Mouse (Mus musculus) WW6 (cell line): ENCODE measurements around the gene Wdfy4.

Experiments used
- DNase-seq: peaks from one replicate; pipeline ENCODE4 v3.0.0-alpha.2; 2013; ENCODE audit warnings: low read depth, low spot score

Gene Wdfy4

DNA sequence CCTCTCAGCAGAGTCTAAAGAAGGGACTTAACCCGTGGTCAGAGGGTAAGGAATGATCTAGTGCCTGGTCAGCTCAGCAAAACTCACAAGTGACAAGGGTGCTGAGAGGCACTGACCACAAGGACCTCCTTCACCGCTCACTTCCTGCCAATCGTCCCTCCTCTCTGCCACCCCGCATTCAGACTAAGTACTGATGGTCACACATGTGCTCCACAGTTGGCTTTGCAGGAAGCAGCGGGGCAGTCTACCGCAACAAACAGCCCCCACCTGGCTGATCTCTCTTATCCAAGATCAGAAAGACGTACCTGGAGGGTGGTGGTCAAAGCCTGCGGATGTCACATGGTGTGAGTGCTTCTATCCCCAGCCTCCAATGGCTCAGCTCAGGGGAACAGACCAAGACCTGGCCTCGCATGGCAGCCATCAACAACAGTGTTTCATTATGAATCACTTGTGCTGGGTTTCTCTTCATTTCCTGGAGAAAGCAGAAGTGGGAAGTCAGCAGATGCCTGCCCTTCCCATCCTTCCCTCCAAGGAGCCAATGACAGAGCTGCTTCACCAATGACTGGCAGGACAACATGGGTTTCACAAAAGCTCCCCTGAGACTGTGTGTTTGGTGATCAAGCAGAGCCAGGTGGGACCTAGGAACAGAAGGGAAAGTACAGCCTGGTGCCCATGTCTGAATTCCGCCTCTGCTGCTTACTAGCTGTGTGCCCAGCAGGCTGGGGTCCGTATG lies at the start of gene Wdfy4:
Gene Wdfy4 (minus strand): TSS at position 441 of the 733 bp plus-strand sequence.
- no peak for DNase-seq

DNA sequence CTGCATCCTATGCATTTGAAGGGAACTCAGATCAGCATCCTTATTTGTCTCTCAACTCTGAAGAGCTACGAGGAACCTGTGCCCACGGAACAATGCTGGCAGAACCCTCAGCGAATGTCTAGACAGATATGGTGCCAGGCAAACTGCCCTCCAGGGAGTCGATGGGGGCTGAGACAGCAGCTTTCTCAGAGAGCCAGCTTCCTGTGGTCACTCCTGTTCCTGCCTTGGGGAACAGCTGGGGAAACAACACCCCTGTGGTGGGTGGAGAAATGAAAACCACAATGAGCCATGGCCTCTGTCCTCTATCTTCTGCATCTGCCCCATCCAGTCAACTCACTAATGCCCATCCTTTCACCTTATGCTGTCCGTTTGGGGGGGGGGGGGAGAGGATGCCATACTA lies 46.7 kb upstream of the Wdfy4 start:
- DNase-seq, result no peak

DNA sequence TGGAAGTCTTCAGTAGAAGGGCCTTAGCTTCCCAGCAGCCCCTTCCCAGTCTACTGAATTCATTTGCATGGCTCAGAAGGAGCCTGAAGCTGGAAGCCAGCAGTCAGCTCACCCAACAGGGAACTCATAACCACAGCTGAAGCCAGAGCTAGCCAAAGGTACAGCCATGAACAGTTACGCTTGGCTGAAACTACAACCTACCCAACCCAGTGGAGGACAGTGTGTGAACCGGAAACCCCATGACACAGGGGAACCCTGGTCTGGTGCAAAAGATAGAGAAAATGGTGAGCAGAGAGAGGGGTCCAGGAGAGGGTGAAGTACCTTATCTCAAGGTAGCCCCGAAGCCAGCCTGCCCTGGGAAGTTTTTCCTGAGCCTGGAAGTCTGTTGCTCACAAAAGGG lies 46.0 kb upstream of the Wdfy4 start:
- no peak for DNase-seq

DNA sequence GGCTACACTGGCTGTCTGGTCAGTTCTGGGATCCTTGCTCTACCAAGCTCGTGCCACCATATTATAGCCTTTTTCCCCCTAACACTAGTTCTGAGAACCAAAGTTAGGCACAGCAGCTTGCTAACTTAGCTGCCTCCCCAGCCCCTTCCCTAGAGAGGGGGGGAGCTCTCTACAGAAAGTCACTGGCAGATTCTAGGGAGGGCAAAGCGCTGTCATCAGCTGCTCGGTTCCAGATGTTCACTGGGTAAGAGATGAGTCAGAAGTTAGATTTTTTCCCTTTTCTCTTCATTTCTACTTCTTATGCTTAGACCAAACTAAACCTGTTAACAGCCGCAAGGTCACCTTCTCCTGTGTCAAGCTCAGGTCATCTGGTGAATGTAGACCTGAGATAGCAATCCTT lies 45.4 kb upstream of the Wdfy4 start:
- no peak for DNase-seq

DNA sequence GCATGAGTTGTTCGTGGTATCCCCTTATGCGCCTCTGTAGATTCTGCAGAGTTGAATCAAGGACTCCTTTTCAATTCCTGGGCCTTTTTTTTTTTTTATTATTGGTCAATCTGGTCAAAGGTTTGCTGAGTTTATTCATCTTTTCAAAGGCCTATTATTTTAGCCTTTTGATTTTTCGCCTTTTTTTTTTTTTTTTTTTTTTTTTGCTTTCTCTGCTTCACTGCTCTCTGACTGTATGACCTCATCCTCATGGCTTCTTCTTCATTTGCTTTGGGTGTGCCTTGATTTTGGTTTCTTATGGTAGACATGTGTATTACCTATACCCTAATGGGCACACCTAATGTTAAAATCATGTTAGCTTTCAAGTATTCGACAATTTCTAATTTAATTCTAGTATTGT lies 39.9 kb upstream of the Wdfy4 start:
- DNase-seq, result no peak

DNA sequence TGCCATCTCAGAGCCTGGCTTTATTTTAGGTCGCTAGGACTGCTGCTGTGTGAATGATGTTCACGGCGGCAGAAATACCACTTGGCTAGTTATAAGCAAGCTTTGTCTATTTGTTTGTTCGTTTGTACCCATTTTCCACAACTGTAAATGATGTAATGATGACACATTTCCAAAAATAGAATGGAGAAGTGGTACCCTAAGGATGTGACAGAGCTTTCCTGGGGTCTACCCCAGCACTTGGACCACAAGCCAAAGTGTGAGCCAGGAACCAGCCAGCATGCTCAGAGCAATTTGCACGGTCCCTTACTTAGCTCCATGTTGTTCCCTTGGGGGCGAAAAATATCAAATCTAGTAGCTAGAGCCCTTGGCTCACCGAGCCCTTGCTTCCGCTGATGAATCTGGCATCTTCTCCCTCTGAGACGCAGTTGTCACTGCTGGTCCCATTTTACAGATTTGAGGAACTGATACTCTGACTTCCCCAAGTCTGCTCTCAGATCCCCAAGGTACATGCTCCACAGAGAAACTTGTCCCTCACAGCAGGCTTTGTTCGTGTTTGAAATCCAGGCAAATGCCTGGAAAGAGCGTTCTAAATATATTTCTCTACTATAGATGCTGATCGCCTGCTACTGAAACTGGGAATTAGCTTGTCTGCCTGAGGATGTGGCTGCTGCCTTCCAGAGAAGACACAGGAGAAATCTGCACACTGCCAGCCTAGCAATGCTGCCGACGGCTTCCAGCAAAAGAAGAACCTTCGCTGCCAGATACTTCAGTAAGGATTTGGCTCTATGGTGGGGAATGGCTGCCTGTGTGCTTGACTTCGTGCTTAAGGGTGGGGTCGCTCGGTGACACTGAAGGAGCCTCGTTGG lies 31.3 kb upstream of the Wdfy4 start:
- DNase-seq, result no peak

DNA sequence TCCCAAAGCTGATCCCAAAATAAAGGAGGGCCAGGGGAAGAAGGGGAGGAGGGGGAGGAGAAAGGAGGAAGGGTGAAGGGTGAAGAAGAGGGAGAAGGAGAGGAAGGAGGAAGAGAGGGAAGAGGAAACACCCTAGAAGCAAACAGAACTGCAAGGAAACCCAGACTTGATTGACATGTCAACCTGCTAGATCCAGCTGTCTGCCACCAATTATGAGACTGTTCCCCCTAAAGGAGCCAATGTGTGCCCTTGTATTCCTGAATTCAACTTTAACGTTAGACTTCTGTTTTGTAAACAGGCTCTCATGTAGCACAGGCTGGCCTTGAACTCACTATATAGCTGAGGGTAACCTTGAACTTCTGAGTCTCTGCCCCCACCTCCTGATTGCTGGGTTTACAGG lies 29.9 kb upstream of the Wdfy4 start:
- DNase-seq, result no peak

DNA sequence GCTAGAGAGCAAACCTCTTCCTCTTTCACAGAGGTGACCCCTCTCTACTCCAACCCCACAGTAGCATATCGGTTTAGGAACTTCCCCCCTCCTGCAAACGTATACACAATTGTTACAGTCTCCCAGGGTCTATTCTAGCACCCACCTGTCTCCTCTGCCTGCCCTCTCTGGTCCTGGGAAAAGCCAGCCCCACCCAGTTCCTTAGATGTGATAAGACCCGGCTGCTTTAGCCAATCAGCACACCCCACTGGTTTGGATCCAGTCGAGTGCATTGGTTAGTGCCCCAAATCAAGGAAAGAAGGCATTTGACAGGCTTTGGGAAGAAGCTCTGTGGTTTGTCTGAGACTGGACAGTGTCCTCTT lies 29.4 kb upstream of the Wdfy4 start:
- DNase-seq, result no peak

DNA sequence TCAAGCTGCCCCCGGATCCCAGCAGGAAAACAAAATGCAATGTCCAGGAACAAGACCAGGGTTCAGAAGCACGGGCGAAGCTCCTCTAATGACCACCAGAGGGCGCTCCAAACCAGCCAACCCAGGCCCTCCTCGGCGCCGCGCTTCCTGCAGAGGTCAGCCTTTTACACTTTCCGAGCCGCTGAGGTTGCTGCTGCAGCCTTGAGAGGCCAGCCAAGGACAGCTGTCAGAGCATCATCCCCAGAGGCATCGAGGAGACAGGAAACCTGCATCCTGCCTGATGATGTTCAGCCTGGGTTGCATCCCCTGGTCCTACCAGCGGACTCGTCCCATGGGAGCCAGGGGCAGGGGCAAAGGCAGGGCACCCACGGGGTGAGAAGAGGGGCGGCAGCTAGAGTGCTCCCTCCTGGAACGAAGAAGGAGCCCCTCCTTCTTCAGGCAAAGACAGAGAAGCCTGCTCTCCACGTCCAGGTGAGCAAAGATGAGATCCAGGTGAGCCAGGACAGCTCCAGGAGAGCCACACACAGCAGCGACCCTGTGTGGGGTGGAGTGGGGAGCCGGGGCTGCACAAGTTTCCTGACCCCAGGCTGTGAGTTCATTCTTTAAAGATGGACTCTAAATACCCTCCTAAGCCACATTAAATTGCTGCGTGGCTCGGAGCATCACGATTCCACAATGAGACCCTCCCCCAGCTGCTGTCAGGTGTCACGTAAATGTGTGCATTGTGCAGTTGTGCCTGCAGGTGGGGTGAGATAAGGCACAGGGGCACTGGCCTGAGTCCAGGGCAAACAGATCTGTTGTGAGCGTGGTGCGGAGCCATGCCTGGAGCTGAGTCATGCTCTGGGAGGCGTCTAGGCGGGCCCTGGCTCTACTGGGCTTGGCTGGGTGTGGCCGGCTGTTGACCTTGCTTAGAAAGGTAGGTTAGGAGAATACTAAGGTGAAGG lies 28.8 kb upstream of the Wdfy4 start, which contains the start of gene Arhgap22:
Gene Arhgap22 (plus strand): TSS at position 204 of the 944 bp plus-strand sequence.
- DNase-seq, result peak; percentile 54

DNA sequence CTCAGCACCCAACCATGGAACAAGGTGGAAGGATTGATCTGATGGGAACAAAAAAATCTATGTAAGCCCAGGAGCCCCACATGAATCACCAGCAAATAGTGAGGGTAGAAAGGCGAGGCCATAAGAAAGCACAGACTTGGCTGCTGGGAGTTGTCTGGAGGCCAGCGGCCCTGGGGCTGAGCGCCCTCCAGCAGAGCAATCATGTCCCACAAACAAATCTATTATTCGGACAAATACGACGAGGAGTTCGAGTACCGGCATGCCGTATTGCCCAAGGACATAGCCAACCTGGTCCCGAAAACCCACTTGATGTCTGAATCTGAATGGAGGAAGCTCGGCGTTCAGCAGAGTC lies 27.6 kb upstream of the Wdfy4 start:
- DNase-seq, result no peak

DNA sequence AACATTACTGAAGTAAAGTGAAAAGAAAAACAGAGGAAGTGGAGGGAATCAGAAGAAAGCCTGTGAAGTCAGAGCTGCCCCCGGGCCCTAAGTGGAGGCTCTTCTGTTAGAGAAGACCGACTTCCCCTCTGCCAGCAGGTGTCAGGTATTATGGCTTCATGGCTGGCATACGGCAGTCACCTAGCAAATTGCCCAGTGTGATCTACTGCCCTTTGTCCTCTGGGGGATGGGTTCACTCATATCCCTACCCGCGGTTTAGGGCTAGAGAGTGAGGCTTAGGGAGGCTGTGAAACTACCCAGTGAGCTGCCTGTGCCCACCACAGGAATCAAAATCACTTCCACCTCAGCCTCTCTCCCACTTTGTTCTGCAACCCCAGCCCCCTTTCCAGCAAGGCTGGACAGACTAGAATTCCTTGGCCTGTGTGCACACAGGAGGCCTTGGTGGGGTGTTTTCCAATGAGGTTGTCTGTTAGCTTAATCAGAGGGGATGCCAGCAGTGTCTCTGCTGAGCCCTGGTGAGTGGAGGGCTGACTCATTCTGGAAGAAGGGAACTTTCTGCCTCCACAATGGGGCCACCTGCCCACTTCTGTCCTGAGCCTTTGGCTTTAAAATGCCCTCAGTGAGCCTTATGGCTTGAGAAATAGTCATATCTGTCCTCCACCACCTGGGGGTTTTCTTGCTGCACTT lies 27.1 kb upstream of the Wdfy4 start:
- no peak for DNase-seq

DNA sequence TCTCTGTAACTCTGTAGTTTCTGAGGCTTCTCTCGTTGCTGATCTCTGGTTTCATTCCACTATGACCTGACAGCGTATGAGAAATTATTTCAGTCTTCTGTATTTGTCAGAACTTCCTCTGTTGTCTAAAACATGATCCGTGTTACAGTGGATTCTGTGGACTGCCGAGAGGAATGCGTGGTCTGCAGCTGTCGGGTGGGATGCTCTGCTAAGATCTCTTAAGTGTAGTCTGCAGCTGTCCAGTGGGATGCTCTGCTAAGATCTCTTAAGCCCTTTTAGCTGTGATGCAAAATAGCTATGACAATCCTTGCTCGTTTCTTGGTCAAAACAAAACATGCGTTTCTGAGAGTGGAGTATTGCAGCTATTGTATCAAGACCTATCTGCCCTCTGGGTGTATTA lies 25.5 kb upstream of the Wdfy4 start:
- no peak for DNase-seq

DNA sequence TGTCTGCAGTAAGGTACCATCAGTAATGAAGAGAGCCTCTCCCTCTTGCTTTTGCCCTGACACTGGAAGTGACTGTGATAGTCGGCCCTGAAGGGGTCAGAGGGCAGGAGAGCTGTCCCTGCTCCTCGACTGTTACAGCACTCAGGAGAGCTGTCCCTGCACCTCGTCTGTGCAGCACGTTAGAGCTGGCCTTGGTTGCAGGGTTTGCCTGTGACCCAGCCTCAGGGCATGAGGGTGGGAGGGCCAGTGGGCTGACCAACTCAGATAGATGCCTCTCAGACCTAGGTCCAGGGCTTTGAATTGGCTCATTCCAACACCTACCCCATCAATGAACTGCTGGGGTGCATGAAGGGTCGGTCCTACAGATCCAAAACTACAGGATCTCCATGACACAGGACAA lies 23.0 kb upstream of the Wdfy4 start:
- DNase-seq, result no peak

DNA sequence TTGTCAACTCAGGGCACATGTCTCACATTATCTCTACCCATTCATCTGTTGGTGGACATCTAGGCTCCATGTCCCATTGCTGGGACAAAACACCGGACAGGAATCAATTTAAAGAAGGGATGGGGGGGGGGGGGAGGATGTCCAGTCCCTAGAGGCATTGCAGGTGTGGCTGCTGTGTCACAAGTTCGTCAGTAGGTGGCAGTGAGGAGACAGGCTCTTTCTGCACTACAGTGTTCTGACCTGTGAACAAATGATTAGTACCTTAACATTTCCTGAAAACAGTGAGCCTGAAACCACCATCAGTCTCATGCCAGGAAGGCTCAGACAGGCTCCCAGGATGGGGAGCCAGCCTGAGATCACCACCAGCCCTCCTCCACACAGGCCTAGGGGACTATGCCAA lies 21.7 kb upstream of the Wdfy4 start:
- no peak for DNase-seq

DNA sequence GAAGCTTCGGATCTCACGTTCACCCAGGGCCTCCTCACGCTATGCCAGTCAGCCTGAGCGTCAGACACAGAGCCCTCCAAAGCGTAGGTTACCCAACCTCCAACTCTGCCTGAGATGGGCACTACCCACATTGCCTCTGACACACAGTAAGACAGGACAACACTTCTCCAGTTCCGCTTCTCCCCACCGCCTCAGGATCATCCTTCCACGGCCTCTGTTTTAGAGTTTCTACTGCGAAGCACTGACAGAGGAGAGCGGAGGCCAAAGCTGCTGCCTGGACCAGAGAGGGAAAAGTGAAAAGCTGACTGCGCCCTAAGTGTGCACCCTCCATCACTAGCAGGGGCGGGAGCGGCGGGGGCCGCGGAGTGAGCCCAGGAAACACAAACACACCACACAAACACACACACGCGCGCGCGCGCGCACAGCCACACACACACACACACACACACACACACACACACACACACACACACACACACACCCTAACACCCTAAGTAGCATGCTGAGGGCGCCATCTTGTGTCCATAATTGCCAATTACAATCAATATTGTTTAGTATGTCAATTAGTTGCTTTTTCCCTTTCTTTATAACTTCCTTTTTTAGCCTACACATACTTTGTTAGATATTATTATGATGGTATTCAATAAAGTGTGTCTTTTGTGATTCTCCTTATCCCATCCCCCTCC lies 20.1 kb upstream of the Wdfy4 start:
- DNase-seq, result no peak

DNA sequence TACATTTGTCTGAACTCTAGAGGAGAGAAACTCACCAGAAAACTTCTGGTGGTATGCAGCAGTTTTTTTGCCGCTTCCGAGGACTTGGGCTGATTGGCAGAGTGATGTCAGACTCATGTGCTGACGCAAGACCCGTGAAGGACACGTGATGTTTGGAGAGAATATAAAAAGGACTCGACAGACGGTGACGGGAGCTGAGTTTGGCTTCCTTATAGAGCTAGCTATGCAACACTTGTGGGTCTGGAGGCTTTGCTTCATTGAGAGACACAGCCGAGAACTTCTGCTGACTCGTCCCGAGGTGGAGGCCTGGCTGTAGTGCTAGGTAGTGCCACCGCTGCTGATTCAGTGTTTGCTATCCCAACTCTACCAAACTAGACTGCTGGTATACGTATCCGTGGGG lies 18.5 kb upstream of the Wdfy4 start:
- DNase-seq, result no peak

DNA sequence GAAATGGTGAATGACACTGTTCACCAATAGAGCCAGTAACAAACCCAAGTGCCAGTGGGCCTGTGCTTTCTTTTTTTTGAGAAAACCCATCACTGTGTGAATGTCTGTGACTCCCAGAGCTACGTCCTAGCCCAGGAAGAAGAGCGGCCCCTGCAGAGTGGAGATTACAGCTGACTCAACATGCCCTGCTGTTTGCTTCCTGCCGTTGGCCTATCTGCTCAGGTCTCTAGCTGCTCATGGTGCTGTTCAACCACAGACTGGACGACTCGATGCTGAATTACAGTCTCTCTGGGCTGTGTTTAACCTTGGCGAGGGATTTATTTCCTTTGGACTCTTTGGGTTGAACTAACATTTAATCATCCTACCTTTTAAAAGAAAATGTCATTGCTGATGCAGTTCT lies 17.6 kb upstream of the Wdfy4 start:
- no peak for DNase-seq

DNA sequence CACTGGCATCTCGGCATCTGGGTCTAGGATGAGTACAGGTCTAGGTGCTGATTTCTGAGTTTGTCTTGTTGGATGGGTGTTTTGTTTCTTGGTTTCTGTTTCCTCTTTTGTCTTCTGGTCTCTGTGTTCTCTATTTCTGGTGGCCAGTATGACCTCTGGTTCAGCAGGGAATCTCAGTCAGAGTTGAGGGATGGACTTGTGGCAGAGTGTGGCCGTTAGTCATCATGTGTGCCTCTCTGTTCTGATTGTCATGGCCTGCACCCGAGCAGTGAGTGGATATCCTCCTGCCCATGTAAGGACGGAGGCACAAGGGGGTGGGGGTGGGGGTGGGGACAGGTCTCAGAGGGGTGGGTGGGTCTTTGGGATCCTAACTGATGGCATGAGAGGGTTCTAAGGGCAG lies 16.9 kb upstream of the Wdfy4 start:
- DNase-seq, result no peak

DNA sequence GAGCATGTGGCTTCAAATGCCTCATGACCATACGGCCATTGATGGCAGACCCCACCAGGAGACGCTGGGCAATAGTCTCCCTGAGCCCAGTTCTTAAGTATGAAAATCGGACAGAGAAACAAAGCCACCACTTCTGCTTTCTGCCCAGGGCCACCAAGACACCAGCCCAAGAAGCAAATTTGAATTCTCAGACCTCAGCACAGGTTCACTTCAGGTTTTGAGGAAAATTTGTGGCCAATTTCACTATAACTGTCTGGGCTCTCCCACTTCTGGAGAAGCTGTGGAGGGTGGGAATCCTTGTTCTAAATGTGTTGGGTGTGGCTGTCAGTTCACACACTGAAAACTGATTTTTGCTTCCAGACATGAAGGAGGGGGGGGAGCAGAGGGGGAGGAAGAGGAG lies 8.9 kb upstream of the Wdfy4 start:
- DNase-seq, result no peak

DNA sequence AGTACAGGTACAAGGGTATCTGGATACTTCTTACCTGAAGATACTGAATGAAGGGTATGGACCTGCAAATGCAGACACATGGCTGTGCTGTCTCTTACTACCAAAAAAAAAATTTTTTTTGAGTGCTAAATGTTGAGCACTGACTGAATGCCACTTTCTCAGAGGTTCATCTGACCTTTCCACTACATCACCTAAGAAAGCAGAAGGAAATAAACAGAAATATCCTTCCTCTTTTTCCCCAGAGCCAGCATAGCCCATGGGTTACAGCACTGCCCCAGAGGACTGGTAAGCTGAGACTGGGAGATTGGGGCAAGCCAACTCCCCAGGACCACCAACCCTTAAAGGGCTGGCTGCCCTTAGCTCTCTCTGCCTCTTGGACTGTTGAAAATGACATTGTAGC lies 8.5 kb upstream of the Wdfy4 start:
- no peak for DNase-seq

DNA sequence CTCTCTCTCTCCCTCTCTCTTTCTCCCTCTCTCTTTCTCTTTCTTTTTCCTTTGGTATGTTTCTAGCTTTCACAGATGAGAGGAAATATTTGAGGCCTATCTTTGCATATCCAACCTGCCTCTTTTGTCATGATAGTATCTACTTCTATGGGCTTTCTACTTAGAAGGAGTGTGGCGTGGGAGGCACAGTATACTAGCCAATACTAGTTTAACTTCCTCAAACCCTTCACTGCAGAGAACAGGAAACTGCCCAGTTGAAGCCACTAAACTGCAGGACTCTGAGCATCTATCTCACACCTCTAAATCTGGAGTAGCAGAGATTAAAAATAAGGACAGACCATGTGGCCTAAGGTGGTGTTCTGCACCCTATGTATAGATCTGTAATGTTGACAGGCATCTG lies 5.3 kb upstream of the Wdfy4 start:
- no peak for DNase-seq
